12 mouse cellular contexts compared by ENCODE assay signal in the genomic region with DNA sequence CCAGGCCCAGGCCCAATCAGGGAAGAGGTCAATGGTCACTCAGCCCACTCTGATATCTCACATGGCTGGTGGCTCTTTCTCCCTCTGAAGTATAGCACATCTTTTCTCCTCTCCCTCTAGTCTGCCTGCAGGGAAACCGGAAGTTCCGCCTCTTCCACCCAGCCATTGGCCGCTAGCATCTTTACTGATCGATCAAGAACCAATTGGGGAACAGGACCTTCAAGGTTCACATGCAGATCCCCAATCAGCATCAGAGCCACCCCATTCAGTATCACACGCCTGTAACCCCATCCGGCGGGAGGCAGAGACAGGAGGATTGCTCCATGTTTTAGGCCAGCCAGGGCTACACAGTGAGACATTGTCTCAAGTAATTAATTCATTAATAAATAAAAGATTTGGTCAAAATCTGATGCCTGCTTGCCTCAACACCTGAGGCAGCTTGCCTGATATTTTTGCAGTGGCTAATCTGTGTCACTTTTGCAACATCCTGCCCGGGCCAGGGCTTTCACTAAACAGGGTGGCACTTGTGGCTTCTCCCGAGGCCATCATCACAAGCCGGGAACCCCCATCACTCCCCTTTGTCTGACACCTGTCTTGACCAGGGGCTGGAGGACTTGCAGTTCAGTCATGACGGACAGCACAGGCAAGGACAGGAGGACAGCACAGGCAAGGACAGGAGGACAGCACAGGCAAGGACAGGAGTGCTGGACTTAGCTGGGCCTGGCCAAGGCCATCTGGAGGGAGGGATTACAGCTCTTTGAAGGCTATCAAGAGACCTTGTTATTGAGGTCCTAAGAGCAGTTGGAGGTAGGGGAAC. TPM values are rescaled to one million over a fixed set of nuclear protein-coding genes. Genes with fewer than 3 reads are reported as not detected.
DNase-seq lines count a peak whose midpoint lies in the region; ATAC-seq lines count a peak whose summit lies in the region.
"Had no signal": no experiment of that assay in that cellular context is flagged by ENCODE, and none has a peak within 500 bp of the region (broad histone marks: within the 10 kb centered on the region; RNA-seq: fewer than 3 reads in every experiment).

No protein-coding gene starts in this region.

- no peak for ATAC-seq in CD4-positive, CD25-positive, alpha-beta regulatory T cell, adult 4 months
- ATAC-seq: intestine, embryonic 16.5 days had no signal

- intact Hi-C loops in left cerebral cortex, postnatal 36 days (cut with DNase I): no loop called here

- peak; percentile 49 for DNase-seq in CD4-positive, CD25-positive, alpha-beta regulatory T cell, adult 2 months (ENCODE audit: low read depth, low spot score)
- peak; percentile 30 for DNase-seq in retina, postnatal 1 day
- no peak for DNase-seq in retina, embryonic 14.5 days (ENCODE audit: low spot score)
- DNase-seq in adrenal gland, postnatal 36 days: peak; percentile 52 to 59
- peak; percentile 52 to 62 for DNase-seq in natural killer cell, adult 2 months (ENCODE audit: low spot score in 2 of 2)
- DNase-seq in left cerebral cortex, postnatal 36 days (ENCODE audit: low spot score in 2 of 2): no peak
- no peak for DNase-seq in gastrocnemius, adult 18-20 months (ENCODE audit: low spot score)

RNA-seq across cellular contexts. Expression of a gene that starts 7.6 kb away (rescaled TPM):
- polyA plus RNA-seq in CD4-positive, CD25-positive, alpha-beta regulatory T cell, adult 4 months (2017; shearing (Covaris generic)): 100 to 1,000 TPM in 1 of 2 experiments, 10 to 100 TPM in 1; 92.4 to 160 TPM
- 1 to 10 TPM; 4.2 to 6.9 TPM for total RNA-seq in adrenal gland, postnatal 36 days (2021)
- 10 to 100 TPM; 14.5 to 14.8 TPM for total RNA-seq in left cerebral cortex, postnatal 36 days (2021)
- total RNA-seq in gastrocnemius, adult 18-20 months (2021): 10 to 100 TPM in 1 of 2 experiments, 1 to 10 TPM in 1; 6.3 to 15.4 TPM

RNA-seq across cellular contexts. Expression of a gene that starts 40.7 kb away (rescaled TPM):
- 100 to 1,000 TPM in 1 of 2 experiments, 10 to 100 TPM in 1; 62.4 to 137 TPM for polyA plus RNA-seq in CD4-positive, CD25-positive, alpha-beta regulatory T cell, adult 4 months (2017; shearing (Covaris generic))
- total RNA-seq in adrenal gland, postnatal 36 days (2021): 1 to 10 TPM; 6.1 to 6.8 TPM
- under 1 TPM; 0.32 to 0.91 TPM for total RNA-seq in left cerebral cortex, postnatal 36 days (2021)
- total RNA-seq in gastrocnemius, adult 18-20 months (2021): under 1 TPM; 0.30 to 0.66 TPM

RNA-seq across cellular contexts. Expression of a gene that starts 53.8 kb away (rescaled TPM):
- 10 to 100 TPM; 52.6 to 88.0 TPM for polyA plus RNA-seq in CD4-positive, CD25-positive, alpha-beta regulatory T cell, adult 4 months (2017; shearing (Covaris generic))
- total RNA-seq in adrenal gland, postnatal 36 days (2021): 100 to 1,000 TPM; 105 to 113 TPM
- 10 to 100 TPM; 53.5 to 65.2 TPM for total RNA-seq in left cerebral cortex, postnatal 36 days (2021)
- total RNA-seq in gastrocnemius, adult 18-20 months (2021): 10 to 100 TPM; 31.9 to 40.6 TPM

RNA-seq across cellular contexts. Expression of a gene that starts 56.9 kb away (rescaled TPM):
- polyA plus RNA-seq in CD4-positive, CD25-positive, alpha-beta regulatory T cell, adult 4 months (2017; shearing (Covaris generic)): under 1 TPM; 0.48 to 0.67 TPM
- under 1 TPM; 0.16 to 0.20 TPM for total RNA-seq in adrenal gland, postnatal 36 days (2021)
- total RNA-seq in left cerebral cortex, postnatal 36 days (2021): not detected
- total RNA-seq in gastrocnemius, adult 18-20 months (2021): not detected
- polyA plus RNA-seq: cortical plate, adult 2 months; large intestine, adult 2 months; small intestine, adult 2 months had no signal

Comparison
In these comparisons a context has a peak if more than half of its experiments do, and no peak if none do; other contexts are left out.
1. DNase-seq: peak in CD4-positive, CD25-positive, alpha-beta regulatory T cell, adult 2 months (single experiment), retina, postnatal 1 day (single experiment), adrenal gland, postnatal 36 days (2 of 2) and natural killer cell, adult 2 months (2 of 2); none in retina, embryonic 14.5 days (single experiment), left cerebral cortex, postnatal 36 days (0 of 2) and gastrocnemius, adult 18-20 months (single experiment).